Mouse (Mus musculus): ENCODE results near the gene Peak1. TPM values are rescaled to one million over a fixed set of nuclear protein-coding genes. Genes with fewer than 3 reads are reported as not detected.
A peak's percentile ranks its signal among the peaks of the same experiment; 100 is the strongest.

Gene Peak1
- polyA plus RNA-seq, 1 experiment from 2014 or later: 13.8 TPM

DNA sequence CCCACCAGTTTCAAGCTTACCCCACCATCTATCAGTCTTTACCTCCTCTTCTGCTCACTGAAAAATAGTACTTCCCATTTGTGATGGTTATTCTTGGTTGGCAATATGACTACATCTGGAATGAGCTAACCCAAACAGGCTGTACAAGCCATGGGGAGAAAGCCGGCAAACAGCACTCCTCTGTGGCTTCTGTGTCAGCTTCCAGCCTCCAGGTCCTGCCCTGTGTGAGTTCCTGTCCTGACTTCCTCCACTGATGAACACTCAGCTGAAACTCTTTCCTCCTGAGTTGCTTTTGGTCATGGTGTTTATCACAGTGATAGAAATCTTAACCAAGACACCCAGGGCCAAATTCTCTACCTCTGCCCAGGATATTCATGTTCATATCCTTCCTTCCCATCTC, 5.2 kb downstream of the Peak1 start:
- no peak overlapping the region for H3K9ac ChIP-seq
- no peak overlapping the region for H3K4me3 ChIP-seq (replicated peaks)
- no peak overlapping the region for H3K4me2 ChIP-seq
- H3K9me3 ChIP-seq: no peaks in the 10 kb centered on the region
- no peak for ATAC-seq (ENCODE audit: insufficient read depth, low FRiP score, low read depth)
- H3K27me3 ChIP-seq (replicated peaks): no peaks in the 10 kb centered on the region
- 0 out of 2 replicates have a peak, but pooled peaks cover 7% of the 10 kb centered on the region for H3K4me1 ChIP-seq
- no peak overlapping the region for H3K27ac ChIP-seq
- 71% methylated on average over 1 of the region's 1 CpGs for WGBS
- H3K36me3 ChIP-seq: no peaks in the 10 kb centered on the region

DNA sequence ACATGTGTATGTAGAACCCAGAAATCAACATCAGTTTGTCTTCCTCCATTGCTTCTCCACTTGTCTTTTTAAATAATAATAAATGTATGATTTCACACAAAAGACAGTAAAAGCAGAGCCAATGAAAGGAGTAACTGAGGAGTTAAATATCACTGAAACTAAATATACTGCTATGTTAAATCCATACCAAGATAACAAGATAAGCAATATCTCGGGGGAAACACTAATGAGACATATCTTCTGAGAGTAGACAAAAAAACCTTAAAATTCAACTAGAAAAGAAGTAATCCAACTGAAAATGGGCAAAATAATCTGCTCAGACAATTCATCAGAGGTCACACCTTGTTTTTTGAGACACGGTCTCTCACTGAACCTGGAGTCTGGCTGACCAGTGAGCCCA, 7.9 kb downstream of the Peak1 start:
- ATAC-seq (ENCODE audit: insufficient read depth, low FRiP score, low read depth): no peak
- no peak overlapping the region for H3K4me3 ChIP-seq (replicated peaks)
- 0 out of 2 replicates have a peak, but pooled peaks cover under 1% of the 10 kb centered on the region for H3K4me1 ChIP-seq
- no peak overlapping the region for H3K4me2 ChIP-seq
- no peak overlapping the region for H3K9ac ChIP-seq
- 76% methylated on average over 2 of the region's 2 CpGs for WGBS
- H3K27ac ChIP-seq: no peak overlapping the region
- no peaks in the 10 kb centered on the region for H3K9me3 ChIP-seq
- no peaks in the 10 kb centered on the region for H3K27me3 ChIP-seq (replicated peaks)
- H3K36me3 ChIP-seq: no peaks in the 10 kb centered on the region

DNA sequence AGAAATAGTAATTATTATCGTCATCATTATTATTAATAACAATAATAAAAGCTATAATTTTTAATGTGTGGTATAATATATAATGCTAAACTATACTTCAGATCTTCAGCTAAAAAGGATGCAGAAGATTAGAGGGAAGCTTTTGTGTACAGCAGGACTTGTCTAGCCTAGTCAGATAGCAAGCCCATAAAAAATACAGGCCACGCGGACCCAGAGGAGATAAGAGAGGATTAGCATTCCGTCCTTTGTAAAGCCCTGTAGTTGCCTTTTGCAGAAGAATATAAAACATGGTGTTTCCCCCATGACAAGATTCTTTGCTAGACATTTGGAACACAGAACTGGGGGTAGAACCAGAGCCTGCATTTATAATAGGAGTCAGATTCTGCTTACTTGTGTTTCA, 13.2 kb downstream of the Peak1 start:
- WGBS: 61% methylated on average over 4 of the region's 4 CpGs
- no peak overlapping the region for H3K4me3 ChIP-seq (replicated peaks)

GRCm38 (mm10) chr9:56396306-56396705, 21.6 kb downstream of the Peak1 start:
- H3K4me2 ChIP-seq: no peak overlapping the region
- H3K9me3 ChIP-seq: no peaks in the 10 kb centered on the region
- H3K36me3 ChIP-seq: no peaks in the 10 kb centered on the region
- H3K27me3 ChIP-seq (replicated peaks): no peaks in the 10 kb centered on the region
- ATAC-seq (ENCODE audit: insufficient read depth, low FRiP score, low read depth): no peak
- WGBS: 48% methylated on average over 1 of the region's 1 CpGs
- no peak overlapping the region for H3K4me3 ChIP-seq (replicated peaks)
- no peak overlapping the region for H3K27ac ChIP-seq
- no peaks in the 10 kb centered on the region for H3K4me1 ChIP-seq
- H3K9ac ChIP-seq: no peak overlapping the region

More for the DNA sequence above, 13.2 kb downstream of the Peak1 start:
- H3K4me2 ChIP-seq: no peak overlapping the region
- no peaks in the 10 kb centered on the region for H3K36me3 ChIP-seq
- no peak overlapping the region for H3K27ac ChIP-seq
- no peak for ATAC-seq (ENCODE audit: insufficient read depth, low FRiP score, low read depth)
- H3K27me3 ChIP-seq (replicated peaks): no peaks in the 10 kb centered on the region
- H3K9ac ChIP-seq: no peak overlapping the region
- no peaks in the 10 kb centered on the region for H3K4me1 ChIP-seq
- no peaks in the 10 kb centered on the region for H3K9me3 ChIP-seq

DNA sequence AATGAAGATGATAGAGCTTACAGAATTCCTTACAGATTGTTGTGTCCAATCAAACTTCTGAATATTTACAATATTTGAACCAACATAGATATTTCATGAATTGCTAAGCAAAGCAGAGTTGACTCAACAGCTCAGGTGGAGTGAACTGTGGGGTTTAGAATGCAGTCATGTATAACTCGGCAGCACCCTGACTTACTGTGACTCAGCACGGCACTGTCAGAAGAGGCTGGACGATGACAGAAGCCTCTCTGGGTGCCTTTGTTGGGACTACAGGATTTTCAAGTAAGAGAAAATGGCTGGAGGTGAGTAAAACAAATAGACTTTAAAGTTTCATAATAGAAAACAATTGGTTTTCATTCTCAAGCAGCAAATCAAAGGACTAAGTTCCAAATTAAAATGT, 25.0 kb downstream of the Peak1 start:
- H3K9ac ChIP-seq: no peak overlapping the region
- no peak overlapping the region for H3K4me2 ChIP-seq
- H3K27me3 ChIP-seq (replicated peaks): no peaks in the 10 kb centered on the region
- no peak for ATAC-seq (ENCODE audit: insufficient read depth, low FRiP score, low read depth)
- H3K4me1 ChIP-seq: no peaks in the 10 kb centered on the region
- H3K27ac ChIP-seq: no peak overlapping the region
- no peaks in the 10 kb centered on the region for H3K36me3 ChIP-seq
- no peaks in the 10 kb centered on the region for H3K9me3 ChIP-seq
- H3K4me3 ChIP-seq (replicated peaks): no peak overlapping the region
- WGBS: 64% methylated on average over 3 of the region's 3 CpGs

- no peaks in the 10 kb centered on the region for H3K9me3 ChIP-seq
- H3K27ac ChIP-seq: no peak overlapping the region; the same call in 1 of the 2 replicates
- no peak overlapping the region for H3K9ac ChIP-seq
- no peak overlapping the region for H3K4me2 ChIP-seq
- no peaks in the 10 kb centered on the region for H3K36me3 ChIP-seq
- 67% methylated on average over 1 of the region's 1 CpGs for WGBS
- no peak for ATAC-seq (ENCODE audit: insufficient read depth, low FRiP score, low read depth)
- no peaks in the 10 kb centered on the region for H3K27me3 ChIP-seq (replicated peaks)
- H3K4me3 ChIP-seq (replicated peaks): no peak overlapping the region
- H3K4me1 ChIP-seq: no peaks in the 10 kb centered on the region
Observed at GRCm38 (mm10) chr9:56382786-56383185, 35.1 kb downstream of the Peak1 start.

- no peak for ATAC-seq (ENCODE audit: insufficient read depth, low FRiP score, low read depth)
- H3K36me3 ChIP-seq: no peaks in the 10 kb centered on the region
- 49% methylated on average over 4 of the region's 4 CpGs for WGBS
- no peak overlapping the region for H3K9ac ChIP-seq
- H3K4me1 ChIP-seq: peaks cover 11% of the 10 kb centered on the region; the same call in 1 of the 2 replicates
- no peak overlapping the region for H3K4me2 ChIP-seq
- H3K4me3 ChIP-seq (replicated peaks): no peak overlapping the region
- H3K27ac ChIP-seq: no peak overlapping the region
- no peaks in the 10 kb centered on the region for H3K27me3 ChIP-seq (replicated peaks)
- H3K9me3 ChIP-seq: no peaks in the 10 kb centered on the region
Observed at GRCm38 (mm10) chr9:56374401-56374800, 43.5 kb downstream of the Peak1 start.

GRCm38 (mm10) chr9:56370710-56371109, 47.2 kb downstream of the Peak1 start:
- H3K9ac ChIP-seq: no peak overlapping the region
- H3K27me3 ChIP-seq (replicated peaks): no peaks in the 10 kb centered on the region
- H3K4me3 ChIP-seq (replicated peaks): no peak overlapping the region
- no peaks in the 10 kb centered on the region for H3K9me3 ChIP-seq
- H3K36me3 ChIP-seq: no peaks in the 10 kb centered on the region
- no peak overlapping the region for H3K4me2 ChIP-seq
- peak; percentile 39; the same call in 1 of the 2 replicates for ATAC-seq (ENCODE audit: insufficient read depth, low FRiP score, low read depth)
- H3K27ac ChIP-seq: no peak overlapping the region; the same call in 1 of the 2 replicates
- H3K4me1 ChIP-seq: peaks cover 11% of the 10 kb centered on the region; the same call in 1 of the 2 replicates
- WGBS: 29% methylated on average over 5 of the region's 5 CpGs

- Histone ChIP-seq H3K27me3 (replicated peaks) (no peaks in the 10 kb centered on the region), H3K27ac (no peak overlapping the region; the same call in 1 of the 2 replicates)
Observed at GRCm38 (mm10) chr9:56368814-56369213, 49.1 kb downstream of the Peak1 start.

DNA sequence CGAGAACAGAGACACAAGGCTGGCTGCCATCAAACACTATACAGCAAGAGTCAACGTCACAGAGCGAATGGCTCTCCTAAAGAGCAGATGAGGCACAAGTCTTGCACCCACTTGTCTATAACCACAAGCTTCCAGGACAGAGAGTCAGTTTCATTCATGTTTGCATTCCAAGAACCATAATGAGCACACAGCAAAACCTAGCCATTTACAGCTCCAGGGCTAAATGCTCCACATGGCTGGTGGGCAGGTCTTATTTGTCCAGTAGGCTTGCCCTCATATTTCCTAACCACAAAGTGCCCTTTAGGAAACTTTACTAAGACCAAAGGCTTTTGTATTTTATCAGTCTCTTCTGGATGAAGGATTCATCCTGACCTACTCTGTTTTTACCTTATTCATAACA, 54.6 kb downstream of the Peak1 start:
- Histone ChIP-seq H3K9ac (no peak overlapping the region), H3K4me3 (replicated peaks) (no peak overlapping the region), H3K36me3 (no peaks in the 10 kb centered on the region), H3K4me1 (no peaks in the 10 kb centered on the region), H3K9me3 (no peaks in the 10 kb centered on the region), H3K4me2 (no peak overlapping the region), H3K27ac (no peak overlapping the region), H3K27me3 (replicated peaks) (no peaks in the 10 kb centered on the region)
- 86% methylated on average over 3 of the region's 3 CpGs for WGBS
- ATAC-seq (ENCODE audit: insufficient read depth, low FRiP score, low read depth): no peak

More at GRCm38 (mm10) chr9:56368814-56369213, 49.1 kb downstream of the Peak1 start:
- Histone ChIP-seq H3K36me3 (no peaks in the 10 kb centered on the region), H3K4me3 (replicated peaks) (no peak overlapping the region), H3K4me2 (no peak overlapping the region), H3K4me1 (peaks cover 11% of the 10 kb centered on the region; the same call in 1 of the 2 replicates), H3K9me3 (no peaks in the 10 kb centered on the region), H3K9ac (no peak overlapping the region)
- ATAC-seq (ENCODE audit: insufficient read depth, low FRiP score, low read depth): no peak
- 41% methylated on average over 3 of the region's 3 CpGs for WGBS

DNA sequence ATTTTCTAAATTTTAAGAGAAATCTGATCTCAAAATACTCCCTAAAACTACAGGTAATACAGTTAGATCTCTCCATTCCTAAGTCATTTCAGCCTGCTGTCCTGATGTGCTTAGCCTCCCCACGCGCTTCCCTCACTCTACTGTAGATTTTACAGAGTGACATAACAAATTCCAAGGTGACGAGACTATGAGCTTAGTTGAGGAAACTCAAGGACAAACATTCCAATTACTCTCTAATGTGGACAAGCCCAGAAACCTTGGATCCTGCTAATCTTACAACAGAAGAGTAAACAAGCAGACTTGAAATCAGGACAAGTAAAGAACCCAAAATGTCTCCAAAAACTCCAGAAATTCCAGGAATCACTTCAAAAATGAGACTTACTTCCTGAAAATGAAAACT, 58.6 kb downstream of the Peak1 start:
- Histone ChIP-seq H3K36me3 (no peaks in the 10 kb centered on the region), H3K4me2 (no peak overlapping the region), H3K4me1 (no peaks in the 10 kb centered on the region), H3K27me3 (replicated peaks) (no peaks in the 10 kb centered on the region), H3K27ac (no peak overlapping the region), H3K9ac (no peak overlapping the region), H3K9me3 (no peaks in the 10 kb centered on the region), H3K4me3 (replicated peaks) (no peak overlapping the region)
- ATAC-seq (ENCODE audit: insufficient read depth, low FRiP score, low read depth): no peak
- WGBS: 67% methylated on average over 3 of the region's 3 CpGs

- Histone ChIP-seq H3K4me2 (no peak overlapping the region), H3K27me3 (replicated peaks) (no peaks in the 10 kb centered on the region), H3K27ac (no peak overlapping the region), H3K36me3 (no peaks in the 10 kb centered on the region), H3K4me3 (replicated peaks) (no peak overlapping the region), H3K9me3 (no peaks in the 10 kb centered on the region), H3K9ac (no peak overlapping the region), H3K4me1 (no peaks in the 10 kb centered on the region)
- 90% methylated on average over 5 of the region's 5 CpGs for WGBS
- ATAC-seq (ENCODE audit: insufficient read depth, low FRiP score, low read depth): no peak
Observed at GRCm38 (mm10) chr9:56355186-56355585, 62.7 kb downstream of the Peak1 start.

GRCm38 (mm10) chr9:56346321-56346720, 71.5 kb downstream of the Peak1 start:
- no peaks in the 10 kb centered on the region for H3K36me3 ChIP-seq
- WGBS: 83% methylated on average over 6 of the region's 6 CpGs

More at GRCm38 (mm10) chr9:56346321-56346720, 71.5 kb downstream of the Peak1 start:
- Histone ChIP-seq H3K27ac (no peak overlapping the region), H3K27me3 (replicated peaks) (no peaks in the 10 kb centered on the region), H3K9ac (no peak overlapping the region), H3K4me3 (replicated peaks) (no peak overlapping the region), H3K4me2 (no peak overlapping the region), H3K4me1 (no peaks in the 10 kb centered on the region), H3K9me3 (no peaks in the 10 kb centered on the region)
- no peak for ATAC-seq (ENCODE audit: insufficient read depth, low FRiP score, low read depth)
